Mouse (Mus musculus): Measurements from ENCODE around the gene Plekhg6. TPM values are rescaled to one million over a fixed set of nuclear protein-coding genes. Genes with fewer than 3 reads are reported as not detected.

Plekhg6 gene
- polyA plus RNA-seq, 1 experiment from 2014 or later, result 0.12 TPM

DNA sequence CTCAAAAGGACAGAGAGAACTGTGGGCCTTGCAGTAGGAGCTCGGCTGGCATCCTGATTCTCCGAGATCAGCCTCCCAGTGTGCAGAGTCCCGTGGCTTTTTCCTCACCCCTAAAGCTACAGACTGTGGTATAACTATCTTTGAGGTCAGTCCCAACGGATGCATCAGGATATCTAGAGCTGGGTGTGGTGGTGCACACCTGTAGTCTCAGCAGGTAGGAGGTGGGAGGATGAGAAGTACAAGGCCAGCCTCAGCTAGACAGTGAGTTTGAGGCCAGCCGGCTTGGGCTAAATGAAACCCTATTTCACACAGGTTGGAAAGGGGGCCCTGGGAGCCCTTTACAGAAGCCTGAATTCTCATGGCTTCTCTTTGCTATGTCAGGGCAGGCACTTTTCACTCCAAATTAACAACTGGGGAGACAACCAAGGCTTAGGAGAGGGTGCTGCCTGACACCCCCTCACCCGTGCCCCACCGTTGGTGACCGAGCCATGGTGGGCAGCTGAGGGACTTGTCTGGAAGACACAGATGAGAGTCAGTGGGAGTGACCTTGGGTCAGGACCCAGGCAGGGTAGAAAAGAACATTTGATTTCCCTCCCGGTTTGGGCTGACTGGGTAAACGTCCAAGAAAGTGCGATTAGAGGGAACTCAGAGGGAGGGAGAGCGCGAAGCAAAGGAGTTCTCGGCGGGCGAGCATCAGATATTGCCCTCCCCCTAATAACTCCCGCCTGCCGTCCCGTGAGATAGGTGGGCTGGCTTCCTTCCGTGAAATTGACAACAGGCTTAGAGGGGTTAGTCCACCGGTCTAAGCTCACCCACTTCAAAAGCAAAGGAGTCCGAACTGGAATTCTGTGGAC, 31.6 kb downstream of the Plekhg6 start, which contains the start of gene Tnfrsf1a:
Tnfrsf1a (plus strand) TSS at position 642 of the 854 bp plus-strand sequence.
- Histone ChIP-seq H3K36me3 (ENCODE audit: control insufficient read depth, insufficient read depth, low read length) (no peaks in the 10 kb centered on the region), H3K27me3 (ENCODE audit: control insufficient read depth, insufficient read depth, low read length) (0 out of 2 replicates have a peak, but pooled peaks cover 3% of the 10 kb centered on the region), H3K9me3 (ENCODE audit: control insufficient read depth, low read length) (no peaks in the 10 kb centered on the region), H3K4me1 (replicated peaks; ENCODE audit: control insufficient read depth, insufficient read depth, low read length) (peaks cover 12% of the 10 kb centered on the region; the same call in 1 of the 2 replicates), H3K4me3 (ENCODE audit: low read depth, low read length) (peak within 1 kb of the TSS; percentile 50), H3K4me2 (ENCODE audit: low read depth, low read length, severe bottlenecking) (peak within 1 kb of the TSS; percentile 93), H3K9ac (ENCODE audit: low read length) (peak within 1 kb of the TSS; percentile 64), H3K27ac (ENCODE audit: low read depth, low read length) (no peak within 1 kb of the TSS)
- no peak for DNase-seq (ENCODE audit: low spot score)
- WGBS, result 4% methylated on average over 22 of the region's 22 CpGs
- no peak; the same call in 1 of the 2 replicates for ATAC-seq (replicated peaks; ENCODE audit: low FRiP score)

DNA sequence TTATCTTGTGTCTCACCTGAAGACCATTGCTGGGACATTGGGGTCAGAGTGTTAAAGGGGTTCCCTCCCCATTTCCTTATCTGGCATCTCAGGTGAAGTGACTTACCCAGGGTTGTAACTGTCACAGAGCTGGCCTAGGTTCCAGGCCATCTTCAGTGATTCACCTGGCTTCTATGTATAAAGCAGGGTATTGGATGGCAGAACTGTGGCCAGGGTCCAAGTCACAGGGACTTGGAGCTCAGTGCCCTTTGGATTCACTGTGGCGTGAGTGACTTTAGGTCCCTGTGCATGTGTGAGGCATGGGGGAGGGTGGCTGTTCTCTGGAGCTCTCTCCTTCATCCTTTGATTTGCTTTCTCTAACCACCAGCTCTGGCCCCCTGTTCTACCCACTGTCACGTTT, 34.6 kb downstream of the Plekhg6 start:
- DNase-seq (ENCODE audit: low spot score) (no peak), ATAC-seq (replicated peaks; ENCODE audit: low FRiP score) (no peak)
- Histone ChIP-seq H3K9me3 (ENCODE audit: control insufficient read depth, low read length) (no peaks in the 10 kb centered on the region), H3K9ac (ENCODE audit: low read length) (no peak overlapping the region), H3K27me3 (ENCODE audit: control insufficient read depth, insufficient read depth, low read length) (0 out of 2 replicates have a peak, but pooled peaks cover 3% of the 10 kb centered on the region), H3K27ac (ENCODE audit: low read depth, low read length) (no peak overlapping the region), H3K4me1 (replicated peaks; ENCODE audit: control insufficient read depth, insufficient read depth, low read length) (peaks cover 12% of the 10 kb centered on the region; the same call in 1 of the 2 replicates), H3K4me3 (ENCODE audit: low read depth, low read length) (no peak overlapping the region), H3K36me3 (ENCODE audit: control insufficient read depth, insufficient read depth, low read length) (no peaks in the 10 kb centered on the region), H3K4me2 (ENCODE audit: low read depth, low read length, severe bottlenecking) (no peak overlapping the region)
- 61% methylated on average over 2 of the region's 2 CpGs for WGBS

DNA sequence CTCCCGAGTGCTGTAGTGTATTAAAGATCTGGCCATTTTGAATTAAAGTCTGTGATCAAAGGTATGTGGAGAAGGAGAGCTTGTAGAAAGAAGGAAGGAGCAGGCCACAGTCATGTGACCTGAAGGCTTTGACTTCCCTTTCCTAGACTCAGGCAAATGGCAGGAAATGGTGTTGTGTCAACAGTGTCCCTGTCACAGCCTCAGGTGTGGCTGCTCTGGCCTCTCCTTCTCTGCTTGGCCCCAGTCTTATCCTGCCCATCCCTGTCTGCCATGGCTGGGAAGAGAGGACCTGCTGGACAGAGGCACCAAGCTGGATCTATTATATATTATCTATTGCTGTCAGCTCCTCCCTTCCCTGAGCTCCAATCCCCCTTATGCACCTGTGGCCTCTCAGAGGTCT, 35.0 kb downstream of the Plekhg6 start:
- no peak for DNase-seq (ENCODE audit: low spot score)
- WGBS, result 74% methylated on average over 1 of the region's 1 CpGs
- H3K27me3 ChIP-seq (ENCODE audit: control insufficient read depth, insufficient read depth, low read length), result 0 out of 2 replicates have a peak, but pooled peaks cover 3% of the 10 kb centered on the region
- no peak overlapping the region for H3K4me3 ChIP-seq (ENCODE audit: low read depth, low read length)
- no peaks in the 10 kb centered on the region for H3K36me3 ChIP-seq (ENCODE audit: control insufficient read depth, insufficient read depth, low read length)
- peaks cover 9% of the 10 kb centered on the region; the same call in 1 of the 2 replicates for H3K4me1 ChIP-seq (replicated peaks; ENCODE audit: control insufficient read depth, insufficient read depth, low read length)
- no peak overlapping the region for H3K4me2 ChIP-seq (ENCODE audit: low read depth, low read length, severe bottlenecking)
- H3K27ac ChIP-seq (ENCODE audit: low read depth, low read length), result no peak overlapping the region
- H3K9ac ChIP-seq (ENCODE audit: low read length), result no peak overlapping the region
- ATAC-seq (replicated peaks; ENCODE audit: low FRiP score), result no peak
- H3K9me3 ChIP-seq (ENCODE audit: control insufficient read depth, low read length), result no peaks in the 10 kb centered on the region

DNA sequence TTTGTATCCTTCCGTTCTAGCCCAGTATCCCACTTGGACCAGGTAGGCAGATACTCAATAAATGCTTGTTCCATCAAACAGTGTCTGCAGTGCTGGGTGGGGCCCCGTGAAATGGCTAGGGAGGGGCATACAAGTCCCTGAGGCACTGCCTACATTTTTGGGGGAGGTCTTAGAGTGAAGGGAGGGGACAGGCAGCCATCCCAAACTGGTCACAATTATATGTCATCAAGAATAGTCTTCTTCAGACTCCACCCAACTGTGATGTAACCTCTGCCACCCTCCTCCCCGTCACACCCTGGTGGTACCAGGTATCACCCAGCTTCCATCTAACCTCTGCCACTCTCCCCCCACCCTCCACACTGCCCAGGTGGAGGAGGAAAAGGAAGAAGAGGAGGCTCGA, 35.7 kb downstream of the Plekhg6 start:
- no peak overlapping the region for H3K4me3 ChIP-seq (ENCODE audit: low read depth, low read length)
- H3K9ac ChIP-seq (ENCODE audit: low read length), result no peak overlapping the region
- H3K27ac ChIP-seq (ENCODE audit: low read depth, low read length), result no peak overlapping the region
- ATAC-seq (replicated peaks; ENCODE audit: low FRiP score), result no peak
- H3K4me2 ChIP-seq (ENCODE audit: low read depth, low read length, severe bottlenecking), result no peak overlapping the region
- no peak for DNase-seq (ENCODE audit: low spot score)
- no peaks in the 10 kb centered on the region for H3K36me3 ChIP-seq (ENCODE audit: control insufficient read depth, insufficient read depth, low read length)
- H3K27me3 ChIP-seq (ENCODE audit: control insufficient read depth, insufficient read depth, low read length), result 0 out of 2 replicates have a peak, but pooled peaks cover 3% of the 10 kb centered on the region
- H3K4me1 ChIP-seq (replicated peaks; ENCODE audit: control insufficient read depth, insufficient read depth, low read length), result peaks cover 5% of the 10 kb centered on the region; the same call in 1 of the 2 replicates
- H3K9me3 ChIP-seq (ENCODE audit: control insufficient read depth, low read length), result no peaks in the 10 kb centered on the region
- WGBS, result 68% methylated on average over 4 of the region's 4 CpGs

DNA sequence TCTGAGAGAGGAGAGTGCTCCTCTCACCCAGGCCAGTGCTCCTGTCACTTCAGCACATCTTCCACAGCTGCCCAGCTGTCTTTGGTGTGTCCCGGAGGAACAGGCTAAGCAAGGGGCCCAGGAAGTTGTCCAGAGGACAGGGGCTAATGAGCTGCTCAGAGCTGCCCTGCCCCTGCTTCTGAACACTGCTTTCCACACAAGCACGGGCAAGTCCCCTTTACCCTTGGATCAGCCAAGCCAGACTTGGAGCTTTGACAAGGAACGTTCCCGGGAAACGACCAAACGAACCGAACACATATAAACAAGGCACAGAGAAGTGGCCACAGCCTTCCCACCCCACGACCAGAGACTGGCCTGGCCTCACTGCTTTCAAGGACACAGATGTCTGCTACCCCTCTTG, 36.5 kb downstream of the Plekhg6 start:
- Histone ChIP-seq H3K4me3 (ENCODE audit: low read depth, low read length) (no peak overlapping the region), H3K27me3 (ENCODE audit: control insufficient read depth, insufficient read depth, low read length) (0 out of 2 replicates have a peak, but pooled peaks cover 2% of the 10 kb centered on the region), H3K36me3 (ENCODE audit: control insufficient read depth, insufficient read depth, low read length) (no peaks in the 10 kb centered on the region), H3K4me2 (ENCODE audit: low read depth, low read length, severe bottlenecking) (no peak overlapping the region), H3K9ac (ENCODE audit: low read length) (no peak overlapping the region), H3K27ac (ENCODE audit: low read depth, low read length) (no peak overlapping the region), H3K9me3 (ENCODE audit: control insufficient read depth, low read length) (no peaks in the 10 kb centered on the region), H3K4me1 (replicated peaks; ENCODE audit: control insufficient read depth, insufficient read depth, low read length) (peaks cover 2% of the 10 kb centered on the region; the same call in 1 of the 2 replicates)
- ATAC-seq (replicated peaks; ENCODE audit: low FRiP score), result no peak
- no peak for DNase-seq (ENCODE audit: low spot score)
- WGBS, result 43% methylated on average over 8 of the region's 8 CpGs

DNA sequence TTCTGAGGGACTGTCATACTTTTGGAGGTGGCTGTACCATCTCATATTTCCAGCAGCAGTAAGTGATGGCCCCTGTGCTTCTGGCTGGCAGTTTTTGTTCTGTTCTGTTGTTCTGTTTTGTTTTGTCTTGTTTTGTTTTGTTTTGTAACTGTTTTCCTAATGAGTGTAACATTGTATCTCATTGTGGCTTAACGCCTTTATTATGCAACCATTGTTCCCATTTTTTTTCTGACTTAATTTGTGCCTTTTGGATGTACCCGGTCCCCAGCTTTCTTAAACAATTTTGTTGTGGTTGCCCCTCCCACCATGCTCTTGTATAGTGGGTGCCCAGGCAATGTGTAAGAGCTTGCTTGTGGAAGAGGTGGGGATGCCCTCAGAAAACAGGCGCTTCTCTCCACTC, 38.4 kb downstream of the Plekhg6 start:
- Histone ChIP-seq H3K27me3 (ENCODE audit: control insufficient read depth, insufficient read depth, low read length) (no peaks in the 10 kb centered on the region), H3K4me3 (ENCODE audit: low read depth, low read length) (no peak overlapping the region), H3K4me1 (replicated peaks; ENCODE audit: control insufficient read depth, insufficient read depth, low read length) (no peaks in the 10 kb centered on the region; the same call in 1 of the 2 replicates), H3K4me2 (ENCODE audit: low read depth, low read length, severe bottlenecking) (no peak overlapping the region), H3K27ac (ENCODE audit: low read depth, low read length) (no peak overlapping the region), H3K9ac (ENCODE audit: low read length) (no peak overlapping the region), H3K9me3 (ENCODE audit: control insufficient read depth, low read length) (no peaks in the 10 kb centered on the region), H3K36me3 (ENCODE audit: control insufficient read depth, insufficient read depth, low read length) (no peaks in the 10 kb centered on the region)
- WGBS, result 70% methylated on average over 3 of the region's 3 CpGs
- no peak for ATAC-seq (replicated peaks; ENCODE audit: low FRiP score)
- DNase-seq (ENCODE audit: low spot score), result no peak

DNA sequence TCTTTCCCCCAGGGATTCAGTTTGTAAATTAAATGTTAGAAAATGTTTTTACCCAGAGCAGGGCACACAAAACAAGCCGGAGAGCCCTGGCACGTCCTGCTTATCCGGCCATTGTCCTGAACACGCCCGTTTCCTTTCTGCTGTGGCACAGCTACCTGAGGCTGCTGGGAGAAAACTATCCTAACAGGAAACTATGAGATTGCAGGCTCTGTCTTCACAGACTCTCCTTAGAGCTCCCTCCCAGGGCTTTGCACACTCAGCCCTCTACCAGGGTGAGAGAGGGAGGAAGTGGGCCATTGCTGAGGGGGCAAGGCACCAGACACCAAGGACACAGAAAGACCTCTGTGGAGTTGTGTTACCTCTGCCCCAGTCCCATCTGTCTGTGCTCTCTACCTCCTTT, 40.3 kb downstream of the Plekhg6 start:
- DNase-seq (ENCODE audit: low spot score) (no peak), ATAC-seq (replicated peaks; ENCODE audit: low FRiP score) (no peak)
- Histone ChIP-seq H3K27ac (ENCODE audit: low read depth, low read length) (no peak overlapping the region), H3K9me3 (ENCODE audit: control insufficient read depth, low read length) (no peaks in the 10 kb centered on the region), H3K36me3 (ENCODE audit: control insufficient read depth, insufficient read depth, low read length) (no peaks in the 10 kb centered on the region), H3K4me3 (ENCODE audit: low read depth, low read length) (no peak overlapping the region), H3K9ac (ENCODE audit: low read length) (no peak overlapping the region), H3K4me2 (ENCODE audit: low read depth, low read length, severe bottlenecking) (no peak overlapping the region), H3K4me1 (replicated peaks; ENCODE audit: control insufficient read depth, insufficient read depth, low read length) (no peaks in the 10 kb centered on the region; the same call in 1 of the 2 replicates), H3K27me3 (ENCODE audit: control insufficient read depth, insufficient read depth, low read length) (no peaks in the 10 kb centered on the region)
- 82% methylated on average over 5 of the region's 5 CpGs for WGBS

DNA sequence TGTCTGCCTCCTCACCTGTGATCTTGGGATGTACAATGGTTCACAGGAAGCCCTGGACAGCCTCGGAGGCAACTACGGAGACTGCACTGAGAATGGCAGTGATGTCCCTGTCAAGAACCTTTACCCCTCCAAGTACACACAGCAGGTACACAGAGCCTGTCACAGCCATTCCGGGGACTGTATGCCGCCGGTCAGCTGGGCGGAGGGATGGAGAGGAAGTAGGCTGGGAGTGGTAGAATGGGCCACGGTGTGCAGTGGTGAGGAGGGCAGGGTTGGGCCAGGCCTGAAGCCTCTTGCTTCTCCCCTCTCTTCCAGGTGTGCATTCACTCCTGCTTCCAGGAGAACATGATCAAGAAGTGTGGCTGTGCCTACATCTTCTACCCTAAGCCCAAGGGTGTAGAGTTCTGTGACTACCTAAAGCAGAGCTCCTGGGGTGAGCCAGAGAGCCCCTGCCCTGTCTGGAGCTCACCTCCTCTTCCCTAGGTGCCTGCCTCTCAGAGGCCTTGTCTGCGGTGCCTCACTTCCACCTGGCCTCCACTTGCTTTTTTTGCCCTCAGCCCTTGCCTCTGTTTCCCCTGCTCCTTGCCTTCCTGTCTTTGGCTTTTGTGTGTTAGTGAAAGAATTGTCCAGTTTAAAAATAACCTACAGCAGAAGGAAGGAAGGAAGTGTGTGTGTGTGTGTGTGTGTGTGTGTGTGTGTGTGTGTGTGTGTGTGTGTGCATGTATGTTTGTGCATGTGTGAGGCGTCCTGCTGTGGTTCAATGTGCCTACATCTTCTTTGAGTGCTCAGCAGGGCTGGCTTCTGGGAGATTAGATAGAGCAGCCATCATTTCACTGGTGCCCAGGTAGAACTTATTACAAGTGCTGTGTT, 41.6 kb downstream of the Plekhg6 start:
- ATAC-seq (replicated peaks; ENCODE audit: low FRiP score), result no peak
- H3K9ac ChIP-seq (ENCODE audit: low read length), result no peak overlapping the region
- H3K27me3 ChIP-seq (ENCODE audit: control insufficient read depth, insufficient read depth, low read length), result no peaks in the 10 kb centered on the region
- 79% methylated on average over 9 of the region's 9 CpGs for WGBS
- no peaks in the 10 kb centered on the region for H3K9me3 ChIP-seq (ENCODE audit: control insufficient read depth, low read length)
- H3K4me2 ChIP-seq (ENCODE audit: low read depth, low read length, severe bottlenecking), result no peak overlapping the region
- H3K27ac ChIP-seq (ENCODE audit: low read depth, low read length), result no peak overlapping the region
- no peaks in the 10 kb centered on the region; the same call in 1 of the 2 replicates for H3K4me1 ChIP-seq (replicated peaks; ENCODE audit: control insufficient read depth, insufficient read depth, low read length)
- no peak for DNase-seq (ENCODE audit: low spot score)
- no peaks in the 10 kb centered on the region for H3K36me3 ChIP-seq (ENCODE audit: control insufficient read depth, insufficient read depth, low read length)
- H3K4me3 ChIP-seq (ENCODE audit: low read depth, low read length), result no peak overlapping the region
